Mouse (Mus musculus) lung, postnatal 0 days (tissue): ENCODE measurements around the gene Fam120a.

Experiments
- CTCF ChIP-seq: IDR thresholded peaks from 2 replicates; pipeline ENCODE4 v1.5.1; 2016; ENCODE audit warnings: antibody characterized with exemption, mild to moderate bottlenecking
- EP300 ChIP-seq: IDR thresholded peaks from 2 replicates; pipeline ENCODE4 v1.6.1; 2016; ENCODE audit warnings: antibody characterized with exemption, mild to moderate bottlenecking, control low read depth

GRCm38 (mm10) chr13:49016311-49016761 lies 48.5 kb upstream of the Fam120a start:
- TF ChIP-seq CTCF (no peak), EP300 (no peak)
